Mouse (Mus musculus): Measurements from ENCODE around the gene Vmn2r82.
"Not testable (repeated sequence)": the region's sequence is repeated elsewhere in the genome, so short reads cannot be mapped to it uniquely, and the experiment has no call there.

Gene Vmn2r82

GRCm38 (mm10) chr10:79356220-79356619, at the start of gene Vmn2r82:
Vmn2r82 (plus strand) TSS chr10:79356520.
- DNase-seq (ENCODE audit: low spot score) = not testable (repeated sequence)

- DNase-seq (ENCODE audit: low spot score) = peak; percentile 67
These were observed 34.1 kb upstream of the Vmn2r82 start for GRCm38 (mm10) chr10:79322033-79322736.

GRCm38 (mm10) chr10:79322737-79323086, 33.6 kb upstream of the Vmn2r82 start:
- no peak for DNase-seq (ENCODE audit: low spot score)

GRCm38 (mm10) chr10:79399946-79400700, 43.8 kb downstream of the Vmn2r82 start:
- not testable (repeated sequence) for DNase-seq (ENCODE audit: low spot score)

DNA sequence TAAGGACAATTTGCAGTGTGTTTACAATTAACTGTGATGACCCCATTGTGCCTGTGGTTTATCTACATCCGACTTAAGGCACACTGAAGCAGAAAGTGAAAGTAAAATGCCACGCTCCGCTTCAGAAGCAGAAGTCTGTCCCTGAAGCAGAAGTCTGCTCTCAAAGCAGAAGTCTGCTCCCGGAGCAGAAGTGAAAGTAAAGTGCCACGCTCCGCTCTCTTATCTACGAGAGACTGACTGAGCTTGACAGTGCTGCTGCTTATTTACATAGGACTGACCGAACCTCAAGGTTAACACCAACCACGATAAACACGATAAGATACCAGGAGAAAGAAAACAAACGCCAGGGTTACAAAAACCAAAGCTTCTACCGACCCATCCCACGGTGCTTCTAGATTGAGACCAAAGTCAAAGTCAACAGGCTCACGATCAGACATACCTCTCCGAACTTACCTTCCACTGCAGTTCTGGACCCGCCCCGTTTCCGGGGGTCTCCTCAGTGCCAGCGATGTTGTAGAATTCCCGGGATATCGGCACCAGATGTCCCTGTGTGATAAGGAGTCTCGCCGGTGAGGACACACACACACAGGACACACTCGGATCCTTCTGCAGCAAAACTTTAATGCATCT, 60.9 kb downstream of the Vmn2r82 start:
- DNase-seq (ENCODE audit: low spot score) = no peak

GRCm38 (mm10) chr10:79417772-79418170, 61.5 kb downstream of the Vmn2r82 start:
- DNase-seq (ENCODE audit: low spot score) = not testable (repeated sequence)

DNA sequence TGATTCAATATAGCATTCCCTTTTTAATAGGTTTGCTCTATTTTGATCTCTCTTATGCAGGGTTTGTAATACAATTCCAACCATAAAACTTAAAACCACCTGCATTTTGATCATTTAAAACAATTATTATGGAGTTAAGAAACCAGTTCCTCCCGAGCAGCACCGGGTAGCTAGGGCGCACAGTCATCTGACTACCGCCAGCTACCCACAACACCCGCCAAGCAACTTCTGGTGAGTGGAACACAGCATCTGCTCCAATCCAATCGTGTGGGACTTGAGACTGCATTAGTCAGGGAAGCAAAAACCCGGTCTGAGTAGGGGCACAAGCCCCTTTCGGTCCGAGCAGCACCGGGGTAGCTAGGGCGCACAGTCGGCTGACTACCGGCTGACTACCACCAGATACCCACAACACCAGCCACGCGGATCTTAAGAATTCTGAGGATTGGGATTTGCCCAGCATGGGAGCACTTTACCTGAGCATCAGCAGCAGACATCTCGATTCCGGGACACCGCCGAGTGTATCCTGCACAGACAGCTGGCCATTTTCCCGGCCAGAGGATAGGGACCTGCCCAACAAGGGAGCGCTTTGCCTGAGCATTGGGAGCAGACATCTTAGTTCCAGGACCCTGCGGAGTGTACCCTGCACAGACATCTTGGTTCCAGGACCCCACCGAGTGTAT, 79.0 kb downstream of the Vmn2r82 start:
- DNase-seq (ENCODE audit: low spot score) = not testable (repeated sequence)
